In genomic region chr12:29129331-29129730, GRCm38 (mm10) we compare ENCODE assay signal across 21 mouse cellular contexts.
DNase-seq lines count a peak whose midpoint lies in the region; ATAC-seq and TF ChIP-seq lines count a peak whose summit lies in the region.
"Had no signal": no experiment of that assay in that cellular context is flagged by ENCODE, and none has a peak within 500 bp of the region (broad histone marks: within the 10 kb centered on the region; RNA-seq: fewer than 3 reads in every experiment).

No protein-coding gene starts in this region.

- 0 out of 2 replicates have a peak overlapping the region, but pooled peaks have one; percentile 3 for H3K27ac ChIP-seq in forebrain, embryonic 13.5 days
- H3K27ac ChIP-seq in forebrain, embryonic 10.5 days: no peak overlapping the region
- 0 out of 2 replicates have a peak overlapping the region, but pooled peaks have one; percentile 36 for H3K27ac ChIP-seq in layer of hippocampus, adult 2 months
- H3K27ac ChIP-seq in neural tube, embryonic 13.5 days (replicated peaks): peak overlapping the region; percentile 72
- H3K27ac ChIP-seq: embryonic facial prominence, embryonic 10.5 days; embryonic facial prominence, embryonic 15.5 days; hindbrain, embryonic 12.5 days; liver, embryonic 14.5 days; macrophage had no signal

- peaks cover 15% of the 10 kb centered on the region for H3K4me1 ChIP-seq in forebrain, embryonic 13.5 days
- no peaks in the 10 kb centered on the region for H3K4me1 ChIP-seq in forebrain, embryonic 10.5 days
- peaks cover 40% of the 10 kb centered on the region for H3K4me1 ChIP-seq in neural tube, embryonic 13.5 days (replicated peaks)
- H3K4me1 ChIP-seq: embryonic facial prominence, embryonic 10.5 days; embryonic facial prominence, embryonic 15.5 days; hindbrain, embryonic 12.5 days had no signal

- H3K4me3 ChIP-seq in forebrain, embryonic 13.5 days: no peak overlapping the region
- no peak overlapping the region for H3K4me3 ChIP-seq in forebrain, embryonic 10.5 days
- no peak overlapping the region for H3K4me3 ChIP-seq in layer of hippocampus, adult 2 months
- no peak overlapping the region for H3K4me3 ChIP-seq in neural tube, embryonic 13.5 days
- H3K4me3 ChIP-seq: embryonic facial prominence, embryonic 10.5 days; embryonic facial prominence, embryonic 15.5 days; hindbrain, embryonic 12.5 days; midbrain, embryonic 15.5 days; myocyte had no signal

- no peaks in the 10 kb centered on the region for H3K27me3 ChIP-seq in forebrain, embryonic 13.5 days
- no peaks in the 10 kb centered on the region for H3K27me3 ChIP-seq in forebrain, embryonic 10.5 days (ENCODE audit: poor library complexity, severe bottlenecking)
- H3K27me3 ChIP-seq in neural tube, embryonic 13.5 days: no peaks in the 10 kb centered on the region
- H3K27me3 ChIP-seq: embryonic facial prominence, embryonic 15.5 days; hindbrain, embryonic 12.5 days; midbrain, embryonic 15.5 days had no signal

- DNase-seq in forebrain, embryonic 10.5 days (ENCODE audit: extremely low spot score, low spot score): no peak
- DNase-seq in layer of hippocampus, adult 2 months (ENCODE audit: low spot score in 2 of 2): no peak
- DNase-seq in layer of hippocampus, postnatal 14 days (ENCODE audit: low spot score in 2 of 2): no peak
- DNase-seq in neural tube, embryonic 10.5 days (ENCODE audit: extremely low spot score, low spot score): no peak
- no peak for DNase-seq in thymus, postnatal 10 days (ENCODE audit: low spot score in 2 of 2)
- DNase-seq: cerebellum, adult 11-12 months; cerebellum, adult 9-11 months; gastrocnemius, postnatal 10 days; lung, adult 2 months; spleen, adult 18-20 months had no signal

- ATAC-seq in forebrain, embryonic 13.5 days: no peak
- ATAC-seq in neural tube, embryonic 13.5 days (ENCODE audit: low read depth): no peak
- ATAC-seq: intestine, postnatal 0 days had no signal

- 66% methylated on average over 4 of the region's 4 CpGs for WGBS in forebrain, embryonic 13.5 days
- WGBS in forebrain, embryonic 10.5 days: 78% methylated on average over 4 of the region's 4 CpGs
- WGBS in neural tube, embryonic 13.5 days: 36% methylated on average over 4 of the region's 4 CpGs

- H3K9ac ChIP-seq in forebrain, embryonic 13.5 days: no peak overlapping the region
- H3K9ac ChIP-seq in neural tube, embryonic 13.5 days: no peak overlapping the region
- H3K9ac ChIP-seq: embryonic facial prominence, embryonic 15.5 days; hindbrain, embryonic 12.5 days; liver, embryonic 14.5 days; midbrain, embryonic 15.5 days had no signal

- no peaks in the 10 kb centered on the region for H3K36me3 ChIP-seq in forebrain, embryonic 13.5 days (ENCODE audit: poor library complexity, severe bottlenecking)
- no peaks in the 10 kb centered on the region for H3K36me3 ChIP-seq in forebrain, embryonic 10.5 days (replicated peaks)
- H3K36me3 ChIP-seq in neural tube, embryonic 13.5 days: no peaks in the 10 kb centered on the region
- H3K36me3 ChIP-seq: embryonic facial prominence, embryonic 10.5 days; embryonic facial prominence, embryonic 15.5 days; G1E; hindbrain, embryonic 12.5 days; midbrain, embryonic 15.5 days had no signal

- H3K4me2 ChIP-seq in forebrain, embryonic 13.5 days: no peak overlapping the region
- no peak overlapping the region for H3K4me2 ChIP-seq in neural tube, embryonic 13.5 days
- H3K4me2 ChIP-seq: embryonic facial prominence, embryonic 15.5 days; hindbrain, embryonic 12.5 days; midbrain, embryonic 15.5 days had no signal

- TF ChIP-seq CTCF in layer of hippocampus, adult 2 months (conservative IDR thresholded peaks at IDR 0.05): no peak

- H3K9me3 ChIP-seq in forebrain, embryonic 13.5 days (replicated peaks): no peaks in the 10 kb centered on the region
- H3K9me3 ChIP-seq in forebrain, embryonic 10.5 days: no peaks in the 10 kb centered on the region
- H3K9me3 ChIP-seq in neural tube, embryonic 13.5 days: no peaks in the 10 kb centered on the region
- H3K9me3 ChIP-seq: embryonic facial prominence, embryonic 10.5 days; embryonic facial prominence, embryonic 15.5 days; hindbrain, embryonic 12.5 days; midbrain, embryonic 15.5 days had no signal
